Mouse (Mus musculus) liver, adult 2 months (tissue): ENCODE measurements around the gene Cdh13. TPM values are rescaled to one million over a fixed set of nuclear protein-coding genes. Genes with fewer than 3 reads are reported as not detected.

Source experiments
- DNase-seq: peaks from one replicate; pipeline ENCODE4 v3.0.0-alpha.2; 2011; ENCODE audit warnings: low read depth, low spot score; ENCODE audit errors: extremely low read depth
- H3K27ac ChIP-seq: fragments of 200-500 bp; replicated peaks from 2 replicates; pipeline ENCODE4 v1.5.1; 2012; ENCODE audit warnings: low read depth, mild to moderate bottlenecking, control low read depth, inconsistent platforms, low read length; ENCODE audit not compliant: insufficient read depth
- H3K27me3 ChIP-seq: fragments of 200-500 bp; 2 replicates; pipeline ENCODE4 v1.6.1; 2012; ENCODE audit warnings: mild to moderate bottlenecking, moderate library complexity, low read length, inconsistent platforms; ENCODE audit not compliant: control insufficient read depth, insufficient read depth
- H3K36me3 ChIP-seq: fragments of 200-500 bp; 2 replicates; pipeline ENCODE4 v1.6.1; 2012; ENCODE audit warnings: low read length, inconsistent platforms; ENCODE audit not compliant: control insufficient read depth, insufficient read depth
- H3K4me1 ChIP-seq: fragments of 200-500 bp; 2 replicates; pipeline ENCODE4 v1.6.1; 2011; ENCODE audit warnings: low read length; ENCODE audit not compliant: control insufficient read depth, insufficient read depth
- H3K4me3 ChIP-seq: fragments of 200-500 bp; 2 replicates; pipeline ENCODE4 v1.5.1; 2011; ENCODE audit warnings: low read depth, mild to moderate bottlenecking, control low read depth, low read length, moderate library complexity; ENCODE audit not compliant: insufficient read depth
- H3K79me2 ChIP-seq: fragments of 200-500 bp; 2 replicates; pipeline ENCODE4 v1.6.1; 2012; ENCODE audit warnings: inconsistent platforms, mild to moderate bottlenecking, low read length, moderate library complexity; ENCODE audit not compliant: control insufficient read depth, insufficient read depth
- H3K9ac ChIP-seq: fragments of 200-500 bp; 2 replicates; pipeline ENCODE4 v1.6.1; 2012; ENCODE audit warnings: low read depth, mild to moderate bottlenecking, control low read depth, inconsistent platforms, low read length
- CTCF ChIP-seq: fragments of 200-500 bp; IDR thresholded peaks from 2 replicates; pipeline ENCODE4 v1.5.1; 2011; ENCODE audit warnings: low read depth, low read length, control low read depth
- POLR2A ChIP-seq: fragments of 200-500 bp; IDR thresholded peaks from 2 replicates; pipeline ENCODE4 v1.6.1; 2011; ENCODE audit warnings: low read length, control low read depth; ENCODE audit not compliant: insufficient read depth; ENCODE audit errors: extremely low read depth
- WGBS: fragments of 180-500 bp; shearing (Covaris S2); methylation state at CpG from one replicate; pipeline ENCODE4 v1.1.7; 2018; 5-methylcytosine and 5-hydroxymethylcytosine counted together
- polyA plus RNA-seq: library from polyadenylated mRNA; depleted of rRNA; stranded (reverse); fragments of >200 nt; gene quantifications from 2 replicates; pipeline ENCODE4 v1.2.3, GENCODE M21; 2012
- total RNA-seq: library from RNA; depleted of rRNA; stranded (reverse); fragments of >200 nt; gene quantifications from 2 replicates; pipeline ENCODE4 v1.2.3, GENCODE M21; 2014

Cdh13 gene
- total and polyA plus RNA-seq, 2 experiments, result 1.5 to 2.1 TPM

- Histone ChIP-seq H3K36me3 (no peaks in the 10 kb centered on the region), H3K27me3 (no peaks in the 10 kb centered on the region), H3K79me2 (no peaks in the 10 kb centered on the region), H3K4me1 (no peaks in the 10 kb centered on the region), H3K4me3 (no peak overlapping the region), H3K27ac (no peak overlapping the region), H3K9ac (no peak overlapping the region)
- no peak for DNase-seq
- 73% methylated on average over 7 of the region's 7 CpGs for WGBS
- no peak for TF ChIP-seq POLR2A
- no peak for TF ChIP-seq CTCF
Measured at GRCm38 (mm10) chr8:118334933-118335332, 51.4 kb downstream of the Cdh13 start.

GRCm38 (mm10) chr8:118339711-118340110 lies 56.2 kb downstream of the Cdh13 start:
- no peak for DNase-seq
- no peak overlapping the region for H3K9ac ChIP-seq
- TF ChIP-seq CTCF, result no peak
- no peak for TF ChIP-seq POLR2A
- H3K27me3 ChIP-seq, result no peaks in the 10 kb centered on the region
- WGBS, result 89% methylated on average over 3 of the region's 3 CpGs
- H3K36me3 ChIP-seq, result no peaks in the 10 kb centered on the region
- H3K4me1 ChIP-seq, result no peaks in the 10 kb centered on the region
- no peak overlapping the region for H3K27ac ChIP-seq
- no peaks in the 10 kb centered on the region for H3K79me2 ChIP-seq
- H3K4me3 ChIP-seq, result no peak overlapping the region

GRCm38 (mm10) chr8:118343267-118343666 lies 59.7 kb downstream of the Cdh13 start:
- Histone ChIP-seq H3K36me3 (no peaks in the 10 kb centered on the region), H3K4me3 (no peak overlapping the region), H3K9ac (no peak overlapping the region), H3K4me1 (no peaks in the 10 kb centered on the region), H3K27me3 (no peaks in the 10 kb centered on the region), H3K27ac (no peak overlapping the region), H3K79me2 (no peaks in the 10 kb centered on the region)
- WGBS, result 76% methylated on average over 4 of the region's 4 CpGs
- no peak for DNase-seq
- TF ChIP-seq POLR2A (no peak), CTCF (no peak)

- Histone ChIP-seq H3K9ac (no peak overlapping the region), H3K27ac (no peak overlapping the region), H3K4me3 (no peak overlapping the region), H3K79me2 (no peaks in the 10 kb centered on the region), H3K36me3 (no peaks in the 10 kb centered on the region), H3K27me3 (no peaks in the 10 kb centered on the region), H3K4me1 (no peaks in the 10 kb centered on the region)
- TF ChIP-seq POLR2A (no peak), CTCF (no peak)
- WGBS, result 80% methylated on average over 9 of the region's 9 CpGs
- no peak for DNase-seq
Measured at GRCm38 (mm10) chr8:118348710-118349489, 65.4 kb downstream of the Cdh13 start.

GRCm38 (mm10) chr8:118350136-118350535 lies 66.6 kb downstream of the Cdh13 start:
- no peaks in the 10 kb centered on the region for H3K4me1 ChIP-seq
- no peaks in the 10 kb centered on the region for H3K27me3 ChIP-seq
- no peak overlapping the region for H3K9ac ChIP-seq
- DNase-seq, result no peak
- no peaks in the 10 kb centered on the region for H3K79me2 ChIP-seq
- 72% methylated on average over 7 of the region's 7 CpGs for WGBS
- no peak overlapping the region for H3K27ac ChIP-seq
- H3K36me3 ChIP-seq, result no peaks in the 10 kb centered on the region
- no peak for TF ChIP-seq POLR2A
- no peak for TF ChIP-seq CTCF
- no peak overlapping the region for H3K4me3 ChIP-seq

GRCm38 (mm10) chr8:118353022-118353421 lies 69.5 kb downstream of the Cdh13 start:
- Histone ChIP-seq H3K9ac (no peak overlapping the region), H3K79me2 (no peaks in the 10 kb centered on the region), H3K36me3 (no peaks in the 10 kb centered on the region), H3K27me3 (no peaks in the 10 kb centered on the region), H3K27ac (no peak overlapping the region), H3K4me3 (no peak overlapping the region), H3K4me1 (no peaks in the 10 kb centered on the region)
- no peak for DNase-seq
- no peak for TF ChIP-seq POLR2A
- TF ChIP-seq CTCF, result no peak
- 76% methylated on average over 4 of the region's 4 CpGs for WGBS
